8 mouse cellular contexts compared by ENCODE assay signal in genomic region chr15:101113176-101113575, GRCm38 (mm10). TPM values are rescaled to one million over a fixed set of nuclear protein-coding genes. Genes with fewer than 3 reads are reported as not detected.
DNase-seq lines count a peak whose midpoint lies in the region; ATAC-seq and TF ChIP-seq lines count a peak whose summit lies in the region.

No protein-coding gene starts in this region.

- H3K36me3 ChIP-seq in limb, embryonic 10.5 days = no peaks in the 10 kb centered on the region
- H3K36me3 ChIP-seq in midbrain, postnatal 0 days (ENCODE audit: insufficient read depth, low read length) = no peaks in the 10 kb centered on the region
- no peaks in the 10 kb centered on the region for H3K36me3 ChIP-seq in forebrain, postnatal 0 days (ENCODE audit: insufficient read depth)

- 0 out of 2 replicates have a peak, but pooled peaks cover 3% of the 10 kb centered on the region for H3K27me3 ChIP-seq in limb, embryonic 10.5 days (ENCODE audit: low read depth, poor library complexity, severe bottlenecking)
- H3K27me3 ChIP-seq in midbrain, postnatal 0 days (ENCODE audit: insufficient read depth, low read length) = no peaks in the 10 kb centered on the region
- H3K27me3 ChIP-seq in forebrain, postnatal 0 days (ENCODE audit: insufficient read depth, low read length) = no peaks in the 10 kb centered on the region

- WGBS in limb, embryonic 10.5 days = 80% methylated on average over 8 of the region's 8 CpGs
- 68% methylated on average over 8 of the region's 8 CpGs for whole genome bisulfite sequencing in midbrain, postnatal 0 days
- WGBS in forebrain, postnatal 0 days = 82% methylated on average over 8 of the region's 8 CpGs

- peak overlapping the region; percentile 15; the same call in 1 of the 2 replicates for H3K27ac ChIP-seq in limb, embryonic 10.5 days
- H3K27ac ChIP-seq in midbrain, postnatal 0 days (ENCODE audit: low read depth, low read length) = no peak overlapping the region
- no peak overlapping the region for H3K27ac ChIP-seq in forebrain, postnatal 0 days (ENCODE audit: low read depth, low read length)

- no peak overlapping the region for H3K4me2 ChIP-seq in midbrain, postnatal 0 days (ENCODE audit: low read depth, low read length, poor library complexity, severe bottlenecking)
- no peak overlapping the region for H3K4me2 ChIP-seq in forebrain, postnatal 0 days (ENCODE audit: low read depth)

- no peak overlapping the region for H3K4me3 ChIP-seq in limb, embryonic 10.5 days
- H3K4me3 ChIP-seq in midbrain, postnatal 0 days (ENCODE audit: low read depth, low read length) = no peak overlapping the region
- H3K4me3 ChIP-seq in forebrain, postnatal 0 days (ENCODE audit: low read depth, low read length) = no peak overlapping the region

- H3K9me3 ChIP-seq in limb, embryonic 10.5 days (replicated peaks) = no peaks in the 10 kb centered on the region
- H3K9me3 ChIP-seq in midbrain, postnatal 0 days (ENCODE audit: low read length) = no peaks in the 10 kb centered on the region
- no peaks in the 10 kb centered on the region for H3K9me3 ChIP-seq in forebrain, postnatal 0 days (ENCODE audit: low read length)

- no peak for ATAC-seq in midbrain, postnatal 0 days (ENCODE audit: low FRiP score)
- ATAC-seq in forebrain, postnatal 0 days = no peak

- DNase-seq in urinary bladder, postnatal 25 days (ENCODE audit: low spot score) = peak; percentile 36
- DNase-seq in urinary bladder, postnatal 4 days (ENCODE audit: low spot score in 2 of 2) = no peak
- peak; percentile 94 for DNase-seq in gonadal fat pad, adult 2 months (ENCODE audit: low read depth)
- DNase-seq in limb, embryonic 10.5 days (ENCODE audit: low spot score) = no peak
- DNase-seq in naive thymus-derived CD4-positive, alpha-beta T cell, adult 2 months (ENCODE audit: low read depth) = peak; percentile 67
- DNase-seq in midbrain, postnatal 0 days (ENCODE audit: low spot score) = no peak
- no peak for DNase-seq in forebrain, postnatal 0 days
- DNase-seq in embryo, embryonic 11 days = no peak

- TF ChIP-seq CTCF in midbrain, postnatal 0 days (IDR thresholded peaks at IDR 0.05) = no peak
- TF ChIP-seq CTCF in forebrain, postnatal 0 days (IDR thresholded peaks at IDR 0.05; ENCODE audit: low read depth) = no peak

- no peak overlapping the region for H3K9ac ChIP-seq in midbrain, postnatal 0 days (replicated peaks; ENCODE audit: low read length, poor library complexity, severe bottlenecking)
- no peak overlapping the region for H3K9ac ChIP-seq in forebrain, postnatal 0 days

- H3K4me1 ChIP-seq in limb, embryonic 10.5 days = peaks cover 14% of the 10 kb centered on the region; the same call in 1 of the 2 replicates
- no peaks in the 10 kb centered on the region for H3K4me1 ChIP-seq in midbrain, postnatal 0 days (ENCODE audit: insufficient read depth, low read length)
- no peaks in the 10 kb centered on the region for H3K4me1 ChIP-seq in forebrain, postnatal 0 days (ENCODE audit: insufficient read depth)

RNA-seq across cellular contexts. Expression of gene Ankrd33, which starts 2.4 kb away (rescaled TPM):
- polyA plus RNA-seq in gonadal fat pad, adult 2 months (2012; rRNA removed) = not detected in 2 replicates
- not detected in 2 replicates for polyA plus RNA-seq in limb, embryonic 10.5 days (2016; fragmentation: Nextera tagmentation; extraction: Ambion mirVana)
- total RNA-seq in midbrain, postnatal 0 days (2014; rRNA removed) = not detected in 2 replicates
- polyA plus RNA-seq in midbrain, postnatal 0 days (2015; fragmentation: Nextera tagmentation; extraction: Ambion mirVana) = not detected in 2 replicates
- total RNA-seq in forebrain, postnatal 0 days (2014; rRNA removed) = not detected in 2 replicates
- not detected in 2 replicates for polyA plus RNA-seq in forebrain, postnatal 0 days (2015; fragmentation: Nextera tagmentation; extraction: Ambion mirVana)

RNA-seq across cellular contexts. Expression of gene Acvrl1, which starts 15.1 kb away (rescaled TPM):
- 45.9 and 52.0 TPM in 2 replicates for polyA plus RNA-seq in gonadal fat pad, adult 2 months (2012; rRNA removed)
- polyA plus RNA-seq in limb, embryonic 10.5 days (2016; fragmentation: Nextera tagmentation; extraction: Ambion mirVana) = 7.2 and 8.3 TPM in 2 replicates
- 8.4 and 11.2 TPM in 2 replicates for total RNA-seq in midbrain, postnatal 0 days (2014; rRNA removed)
- polyA plus RNA-seq in midbrain, postnatal 0 days (2015; fragmentation: Nextera tagmentation; extraction: Ambion mirVana) = 6.1 and 6.7 TPM in 2 replicates
- 8.7 and 10.7 TPM in 2 replicates for total RNA-seq in forebrain, postnatal 0 days (2014; rRNA removed)
- polyA plus RNA-seq in forebrain, postnatal 0 days (2015; fragmentation: Nextera tagmentation; extraction: Ambion mirVana) = 5.8 and 6.0 TPM in 2 replicates

RNA-seq across cellular contexts. Expression of gene Fignl2, which starts 34.8 kb away (rescaled TPM):
- 4.8 and 5.1 TPM in 2 replicates for polyA plus RNA-seq in gonadal fat pad, adult 2 months (2012; rRNA removed)
- 0.98 and 1.9 TPM in 2 replicates for polyA plus RNA-seq in limb, embryonic 10.5 days (2016; fragmentation: Nextera tagmentation; extraction: Ambion mirVana)
- total RNA-seq in midbrain, postnatal 0 days (2014; rRNA removed) = 1.0 and 3.4 TPM in 2 replicates
- 0.04 and 0.05 TPM in 2 replicates for polyA plus RNA-seq in midbrain, postnatal 0 days (2015; fragmentation: Nextera tagmentation; extraction: Ambion mirVana)
- 0.85 and 1.3 TPM in 2 replicates for total RNA-seq in forebrain, postnatal 0 days (2014; rRNA removed)
- 0.06 TPM in 1 of 2 replicates, not detected in the other for polyA plus RNA-seq in forebrain, postnatal 0 days (2015; fragmentation: Nextera tagmentation; extraction: Ambion mirVana)

Comparison
In these comparisons a context has a peak if more than half of its experiments do, and no peak if none do; other contexts are left out.
1. DNase-seq: peak in urinary bladder, postnatal 25 days (single experiment), gonadal fat pad, adult 2 months (single experiment) and naive thymus-derived CD4-positive, alpha-beta T cell, adult 2 months (single experiment); none in urinary bladder, postnatal 4 days (0 of 2), limb, embryonic 10.5 days (single experiment), midbrain, postnatal 0 days (single experiment), forebrain, postnatal 0 days (single experiment) and embryo, embryonic 11 days (single experiment).